In genomic region chr14:47445331-47446095, GRCm38 (mm10) we compare ENCODE assay signal across 21 mouse cellular contexts. TPM values are rescaled to one million over a fixed set of nuclear protein-coding genes. Genes with fewer than 3 reads are reported as not detected.
DNase-seq lines count a peak whose midpoint lies in the region; ATAC-seq and TF ChIP-seq lines count a peak whose summit lies in the region.
"Had no signal": no experiment of that assay in that cellular context is flagged by ENCODE, and none has a peak within 500 bp of the region (broad histone marks: within the 10 kb centered on the region; RNA-seq: fewer than 3 reads in every experiment).

No protein-coding gene starts in this region.

- no peak for TF ChIP-seq CTCF in intestine, postnatal 0 days (IDR thresholded peaks at IDR 0.05; ENCODE audit: low read depth)

- H3K36me3 ChIP-seq in forebrain, embryonic 14.5 days (ENCODE audit: control insufficient read depth, insufficient read depth, low read length), result no peaks in the 10 kb centered on the region
- no peaks in the 10 kb centered on the region for H3K36me3 ChIP-seq in forebrain, embryonic 12.5 days (replicated peaks)
- no peaks in the 10 kb centered on the region for H3K36me3 ChIP-seq in heart, embryonic 14.5 days (ENCODE audit: control insufficient read depth, insufficient read depth, low read length)
- H3K36me3 ChIP-seq in heart, embryonic 11.5 days (ENCODE audit: control insufficient read depth, insufficient read depth, low read length), result no peaks in the 10 kb centered on the region
- H3K36me3 ChIP-seq in intestine, postnatal 0 days (ENCODE audit: control insufficient read depth, insufficient read depth), result no peaks in the 10 kb centered on the region
- H3K36me3 ChIP-seq: embryonic facial prominence, embryonic 10.5 days; G1E; hindbrain, embryonic 10.5 days; intestine, embryonic 15.5 days; liver, embryonic 13.5 days; midbrain, embryonic 15.5 days; neural tube, embryonic 13.5 days had no signal

- WGBS in forebrain, embryonic 14.5 days, result 45% methylated on average over 9 of the region's 9 CpGs
- WGBS in forebrain, embryonic 12.5 days, result 69% methylated on average over 9 of the region's 9 CpGs
- WGBS in heart, embryonic 14.5 days, result 57% methylated on average over 9 of the region's 9 CpGs
- WGBS in heart, embryonic 11.5 days (ENCODE audit: insufficient replicate concordance), result 59% methylated on average over 9 of the region's 9 CpGs
- WGBS in intestine, postnatal 0 days, result 65% methylated on average over 9 of the region's 9 CpGs

- no peak overlapping the region for H3K27ac ChIP-seq in forebrain, embryonic 14.5 days (ENCODE audit: low read depth, low read length)
- no peak overlapping the region for H3K27ac ChIP-seq in forebrain, embryonic 12.5 days
- peak overlapping the region; percentile 66 to 82; a peak in 3 of 4 replicates for H3K27ac ChIP-seq in heart, embryonic 14.5 days (replicated peaks in 1 of 2; ENCODE audit: control insufficient read depth in 1 of 2, insufficient read depth in 1 of 2, low read depth in 2 of 2, low read length in 2 of 2)
- no peak overlapping the region for H3K27ac ChIP-seq in heart, embryonic 11.5 days (ENCODE audit: low read depth, low read length)
- H3K27ac ChIP-seq in intestine, postnatal 0 days (ENCODE audit: low read depth, low read length), result no peak overlapping the region
- H3K27ac ChIP-seq: embryonic facial prominence, embryonic 10.5 days; hindbrain, embryonic 10.5 days; intestine, embryonic 15.5 days; liver, embryonic 13.5 days; midbrain, embryonic 15.5 days; neural tube, embryonic 13.5 days had no signal

- 0 out of 2 replicates have a peak, but pooled peaks have one; percentile 58 for ATAC-seq in forebrain, embryonic 14.5 days
- no peak for ATAC-seq in forebrain, embryonic 12.5 days (ENCODE audit: low FRiP score)
- ATAC-seq in heart, embryonic 14.5 days (ENCODE audit: insufficient number of reproducible peaks, insufficient read depth, low FRiP score, low read depth), result no peak
- no peak for ATAC-seq in heart, embryonic 11.5 days (replicated peaks; ENCODE audit: insufficient number of reproducible peaks, low FRiP score, low TSS enrichment)
- ATAC-seq in granulocyte monocyte progenitor cell, adult 5-6 weeks (replicated peaks; ENCODE audit: poor library complexity, severe bottlenecking), result peak; percentile 40; the same call in 1 of the 2 replicates
- ATAC-seq in intestine, postnatal 0 days, result no peak
- ATAC-seq: intestine, embryonic 15.5 days; midbrain, embryonic 15.5 days had no signal

- no peak overlapping the region for H3K9ac ChIP-seq in forebrain, embryonic 14.5 days (ENCODE audit: low read length)
- H3K9ac ChIP-seq in forebrain, embryonic 12.5 days, result no peak overlapping the region
- H3K9ac ChIP-seq in heart, embryonic 14.5 days (ENCODE audit: low read length), result no peak overlapping the region
- H3K9ac ChIP-seq in heart, embryonic 11.5 days (ENCODE audit: low read depth, low read length), result no peak overlapping the region
- H3K9ac ChIP-seq in intestine, postnatal 0 days (ENCODE audit: low read depth, low read length), result no peak overlapping the region
- H3K9ac ChIP-seq: intestine, embryonic 15.5 days; liver, embryonic 13.5 days; midbrain, embryonic 15.5 days; neural tube, embryonic 13.5 days had no signal

- no peaks in the 10 kb centered on the region for H3K4me1 ChIP-seq in forebrain, embryonic 14.5 days (ENCODE audit: control insufficient read depth, insufficient read depth, low read length)
- no peaks in the 10 kb centered on the region for H3K4me1 ChIP-seq in forebrain, embryonic 12.5 days
- no peaks in the 10 kb centered on the region for H3K4me1 ChIP-seq in heart, embryonic 14.5 days (ENCODE audit: control insufficient read depth in 2 of 2, insufficient read depth in 2 of 2, low read length in 2 of 2)
- no peaks in the 10 kb centered on the region for H3K4me1 ChIP-seq in heart, embryonic 11.5 days (ENCODE audit: control insufficient read depth, insufficient read depth, low read length)
- H3K4me1 ChIP-seq in intestine, postnatal 0 days (replicated peaks; ENCODE audit: control insufficient read depth, insufficient read depth, low read length), result no peaks in the 10 kb centered on the region
- H3K4me1 ChIP-seq: embryonic facial prominence, embryonic 10.5 days; hindbrain, embryonic 10.5 days; intestine, embryonic 15.5 days; liver, embryonic 13.5 days; midbrain, embryonic 15.5 days; neural tube, embryonic 13.5 days had no signal

- peak; percentile 70 for DNase-seq in forebrain, embryonic 14.5 days (ENCODE audit: low spot score)
- DNase-seq in 416B (ENCODE audit: low read depth), result peak; percentile 21
- no peak for DNase-seq in gastrocnemius, adult 8-10 months (ENCODE audit: low spot score in 2 of 2)
- DNase-seq: adrenal gland, postnatal 25 days; cerebellum, adult 9-10 months; kidney, postnatal 14 days; liver, embryonic 13.5 days; lung, postnatal 10 days; retina, postnatal 1 day; thymus, adult 2 months had no signal

- H3K4me2 ChIP-seq in forebrain, embryonic 14.5 days (ENCODE audit: low read length), result no peak overlapping the region
- no peak overlapping the region for H3K4me2 ChIP-seq in forebrain, embryonic 12.5 days
- no peak overlapping the region for H3K4me2 ChIP-seq in heart, embryonic 14.5 days (ENCODE audit: low read length)
- H3K4me2 ChIP-seq in heart, embryonic 11.5 days, result no peak overlapping the region; the same call in 1 of the 2 replicates
- H3K4me2 ChIP-seq in intestine, postnatal 0 days (replicated peaks; ENCODE audit: low read depth), result no peak overlapping the region
- H3K4me2 ChIP-seq: intestine, embryonic 15.5 days; liver, embryonic 13.5 days; midbrain, embryonic 15.5 days; neural tube, embryonic 13.5 days had no signal

- H3K27me3 ChIP-seq in forebrain, embryonic 14.5 days (replicated peaks; ENCODE audit: control insufficient read depth, insufficient read depth, low read length), result no peaks in the 10 kb centered on the region
- no peaks in the 10 kb centered on the region for H3K27me3 ChIP-seq in forebrain, embryonic 12.5 days
- no peaks in the 10 kb centered on the region for H3K27me3 ChIP-seq in heart, embryonic 14.5 days (ENCODE audit: control insufficient read depth, insufficient read depth, low read length)
- no peaks in the 10 kb centered on the region for H3K27me3 ChIP-seq in heart, embryonic 11.5 days (ENCODE audit: control insufficient read depth, insufficient read depth, low read length)
- no peaks in the 10 kb centered on the region for H3K27me3 ChIP-seq in intestine, postnatal 0 days (replicated peaks; ENCODE audit: control insufficient read depth, insufficient read depth, low read length)
- H3K27me3 ChIP-seq: intestine, embryonic 15.5 days; liver, embryonic 13.5 days; midbrain, embryonic 15.5 days; neural tube, embryonic 13.5 days had no signal

- H3K9me3 ChIP-seq in forebrain, embryonic 14.5 days (replicated peaks; ENCODE audit: control insufficient read depth, low read length), result no peaks in the 10 kb centered on the region
- H3K9me3 ChIP-seq in forebrain, embryonic 12.5 days, result peaks cover 4% of the 10 kb centered on the region
- peaks cover 4% of the 10 kb centered on the region; the same call in 1 of the 2 replicates for H3K9me3 ChIP-seq in heart, embryonic 14.5 days (ENCODE audit: control insufficient read depth, low read length)
- no peaks in the 10 kb centered on the region for H3K9me3 ChIP-seq in heart, embryonic 11.5 days (replicated peaks; ENCODE audit: control insufficient read depth, low read length)
- H3K9me3 ChIP-seq in intestine, postnatal 0 days (ENCODE audit: control insufficient read depth), result no peaks in the 10 kb centered on the region
- H3K9me3 ChIP-seq: G1E; intestine, embryonic 15.5 days; liver, embryonic 13.5 days; midbrain, embryonic 15.5 days; neural tube, embryonic 13.5 days had no signal

- no peak overlapping the region for H3K4me3 ChIP-seq in forebrain, embryonic 14.5 days (ENCODE audit: low read depth, low read length)
- H3K4me3 ChIP-seq in forebrain, embryonic 12.5 days (replicated peaks), result no peak overlapping the region
- no peak overlapping the region for H3K4me3 ChIP-seq in heart, embryonic 14.5 days (ENCODE audit: control insufficient read depth in 1 of 2, insufficient read depth in 1 of 2, low read depth in 1 of 2, low read length in 2 of 2)
- H3K4me3 ChIP-seq in heart, embryonic 11.5 days (ENCODE audit: low read depth, low read length), result no peak overlapping the region
- no peak overlapping the region for H3K4me3 ChIP-seq in intestine, postnatal 0 days (ENCODE audit: low read depth, low read length)
- H3K4me3 ChIP-seq: embryonic facial prominence, embryonic 10.5 days; hindbrain, embryonic 10.5 days; intestine, embryonic 15.5 days; liver, embryonic 13.5 days; midbrain, embryonic 15.5 days; neural tube, embryonic 13.5 days had no signal

RNA-seq across cellular contexts. Expression of gene Fbxo34, which starts 4.7 kb away (rescaled TPM):
- 23.0 and 27.5 TPM in 2 replicates for polyA plus RNA-seq in forebrain, embryonic 14.5 days (2014; fragmentation: Nextera tagmentation; extraction: Ambion mirVana)
- 22.1 and 22.8 TPM in 2 replicates for polyA plus RNA-seq in forebrain, embryonic 12.5 days (2016; fragmentation: Nextera tagmentation; extraction: Ambion mirVana)
- 16.4 and 17.8 TPM in 2 replicates for polyA plus RNA-seq in heart, embryonic 14.5 days (2014; fragmentation: Nextera tagmentation; extraction: Ambion mirVana)
- polyA plus RNA-seq in heart, embryonic 11.5 days (2014; fragmentation: Nextera tagmentation; extraction: Ambion mirVana), result 24.8 and 27.2 TPM in 2 replicates
- total RNA-seq in granulocyte monocyte progenitor cell, adult 5-6 weeks (2014; fragmentation: Nextera tagmentation), result 10.7 and 13.2 TPM in 2 replicates
- total RNA-seq in granulocyte monocyte progenitor cell, adult 5-6 weeks (2017), result 27.4 and 32.9 TPM in 2 replicates
- 10 to 100 TPM; 10.2 to 15.1 (median 10.7) TPM for total RNA-seq in gastrocnemius, adult 8-10 months (2022)
- polyA plus RNA-seq in intestine, postnatal 0 days (2015; fragmentation: Nextera tagmentation; extraction: Ambion mirVana), result 19.7 and 22.0 TPM in 2 replicates

RNA-seq across cellular contexts. Expression of gene Dlgap5, which starts 27.3 kb away (rescaled TPM):
- 18.3 and 23.5 TPM in 2 replicates for polyA plus RNA-seq in forebrain, embryonic 14.5 days (2014; fragmentation: Nextera tagmentation; extraction: Ambion mirVana)
- 63.1 and 63.6 TPM in 2 replicates for polyA plus RNA-seq in forebrain, embryonic 12.5 days (2016; fragmentation: Nextera tagmentation; extraction: Ambion mirVana)
- polyA plus RNA-seq in heart, embryonic 14.5 days (2014; fragmentation: Nextera tagmentation; extraction: Ambion mirVana), result 28.6 and 35.7 TPM in 2 replicates
- 47.8 and 47.9 TPM in 2 replicates for polyA plus RNA-seq in heart, embryonic 11.5 days (2014; fragmentation: Nextera tagmentation; extraction: Ambion mirVana)
- total RNA-seq in granulocyte monocyte progenitor cell, adult 5-6 weeks (2014; fragmentation: Nextera tagmentation), result 22.0 and 42.3 TPM in 2 replicates
- total RNA-seq in granulocyte monocyte progenitor cell, adult 5-6 weeks (2017), result 71.8 and 72.0 TPM in 2 replicates
- not detected for total RNA-seq in gastrocnemius, adult 8-10 months (2022)
- 5.1 and 6.3 TPM in 2 replicates for polyA plus RNA-seq in intestine, postnatal 0 days (2015; fragmentation: Nextera tagmentation; extraction: Ambion mirVana)

Comparison
In these comparisons a context has a peak if more than half of its experiments do, and no peak if none do; other contexts are left out.
1. ATAC-seq: peak in forebrain, embryonic 14.5 days (single experiment) and granulocyte monocyte progenitor cell, adult 5-6 weeks (single experiment); none in forebrain, embryonic 12.5 days (single experiment), heart, embryonic 14.5 days (single experiment), heart, embryonic 11.5 days (single experiment) and intestine, postnatal 0 days (single experiment).
2. H3K27ac ChIP-seq: peak in heart, embryonic 14.5 days (2 of 2); none in forebrain, embryonic 14.5 days (single experiment), forebrain, embryonic 12.5 days (single experiment), heart, embryonic 11.5 days (single experiment) and intestine, postnatal 0 days (single experiment).
3. DNase-seq: peak in forebrain, embryonic 14.5 days (single experiment) and 416B (single experiment); none in gastrocnemius, adult 8-10 months (0 of 2).